Mouse (Mus musculus): ENCODE measurements around the gene Pafah2. TPM values are rescaled to one million over a fixed set of nuclear protein-coding genes. Genes with fewer than 3 reads are reported as not detected.
A peak's percentile ranks its signal among the peaks of the same experiment; 100 is the strongest.

Pafah2 gene
- total RNA-seq (2021), result 1 to 10 TPM; 6.6 to 8.2 TPM

GRCm38 (mm10) chr4:134395977-134396825 lies at the start of gene Pafah2:
Gene Pafah2, plus strand, starts transcription at chr4:134396320.
- DNase-seq, result peak; percentile 93 to 94

DNA sequence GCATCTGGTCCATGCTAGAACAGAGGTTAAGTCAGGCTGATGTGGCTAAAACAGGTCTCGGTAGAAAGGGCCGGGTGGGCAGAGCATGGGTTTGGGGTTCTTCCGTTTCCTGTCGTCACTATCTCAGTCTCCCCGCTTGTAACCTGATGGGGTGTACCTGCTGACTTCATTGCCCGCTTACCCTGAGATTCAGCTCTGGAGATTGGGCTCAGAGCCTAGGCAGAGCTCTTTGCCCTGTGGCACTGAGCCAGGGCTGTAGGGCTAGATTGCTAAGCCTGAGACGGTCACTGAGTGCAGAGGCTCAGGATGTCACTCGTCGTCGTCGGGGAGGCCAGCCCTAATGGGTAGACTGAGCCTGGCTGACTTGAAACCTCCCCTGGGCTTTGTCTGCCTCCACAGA lies 48.0 kb upstream of the Pafah2 start:
- DNase-seq, result no peak

- DNase-seq, result no peak
Measured at GRCm38 (mm10) chr4:134348545-134348944, 47.6 kb upstream of the Pafah2 start.

DNA sequence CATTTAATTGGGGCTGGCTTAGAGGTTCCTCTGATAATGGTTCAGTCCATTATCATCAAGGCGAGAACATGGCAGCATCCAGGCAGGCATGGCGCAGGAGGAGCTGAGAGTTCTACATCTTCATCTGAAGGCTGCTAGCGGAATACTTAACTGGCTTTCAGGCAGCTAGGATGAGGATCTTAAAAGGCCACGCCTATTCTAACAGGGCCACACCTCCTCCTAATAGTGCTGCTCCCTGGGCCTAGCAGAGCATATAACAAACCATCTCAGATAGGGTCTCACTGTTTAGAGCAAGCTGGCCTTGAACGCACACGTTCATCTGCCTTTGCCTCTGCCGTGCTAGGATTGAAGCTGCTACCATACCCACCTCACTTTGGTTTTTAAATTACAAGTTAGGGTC lies 46.3 kb upstream of the Pafah2 start:
- DNase-seq, result no peak

DNA sequence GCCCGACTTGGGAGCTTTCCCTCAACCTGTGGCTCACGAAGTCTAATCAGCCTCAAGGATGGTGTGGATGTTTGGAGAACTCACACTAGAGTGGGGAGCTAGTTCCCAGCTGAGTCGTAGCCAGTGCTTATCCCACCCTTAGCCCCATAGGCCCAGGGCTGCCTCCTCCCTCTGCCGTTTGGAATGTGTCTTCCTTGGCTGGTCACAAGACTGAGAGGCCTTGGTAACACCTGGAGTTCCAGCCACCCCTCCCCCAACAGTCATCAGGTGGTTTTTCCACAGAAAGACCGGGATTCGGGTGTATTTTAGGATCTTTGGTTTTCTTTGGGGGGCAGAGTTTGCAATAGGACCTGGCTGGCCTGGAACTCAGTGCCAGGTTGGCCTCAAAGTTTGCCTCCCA lies 45.5 kb upstream of the Pafah2 start:
- DNase-seq, result no peak

DNA sequence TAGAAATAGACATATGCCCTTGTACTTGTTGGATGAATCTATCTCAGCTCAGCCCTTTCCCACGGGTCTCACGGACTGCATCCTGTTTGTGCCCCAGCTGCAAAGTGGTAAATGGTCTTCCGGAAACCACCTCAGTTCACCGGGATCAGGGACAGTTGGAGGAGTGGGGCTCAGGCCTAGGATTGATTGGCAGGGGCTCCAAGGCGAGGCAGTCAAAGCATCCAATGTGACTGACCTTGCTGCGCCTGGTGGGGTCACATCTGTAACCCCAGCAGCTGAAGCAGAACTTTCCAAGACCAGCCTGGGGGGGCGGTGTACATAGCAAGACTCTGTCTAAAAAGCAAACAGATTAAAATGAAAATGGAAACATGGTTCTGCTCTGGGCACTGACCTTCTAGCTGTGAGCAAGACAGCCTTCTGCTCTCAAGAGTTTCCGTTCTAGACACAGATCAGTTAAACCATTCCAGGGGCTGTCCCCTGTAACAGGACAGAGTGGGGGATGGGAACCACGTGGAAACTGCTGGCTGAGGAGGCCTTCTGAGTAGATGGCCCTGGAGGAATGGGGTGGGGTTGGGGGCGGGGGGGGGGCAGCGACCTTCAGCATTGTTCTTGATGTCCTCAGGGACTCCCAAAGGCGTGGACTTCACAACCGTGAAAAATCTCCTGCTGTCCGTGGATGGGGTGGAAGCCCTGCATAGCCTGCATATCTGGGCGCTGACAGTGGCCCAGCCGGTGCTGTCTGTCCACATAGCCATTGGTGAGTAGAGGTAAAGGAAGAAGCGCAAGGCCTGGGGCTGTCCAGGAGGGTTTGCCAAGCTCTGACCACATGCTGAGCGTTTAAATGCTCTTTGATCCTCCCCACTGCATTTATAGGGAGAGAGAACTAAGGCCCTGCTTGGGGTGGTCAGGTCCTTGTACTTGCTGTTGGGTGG lies 44.5 kb upstream of the Pafah2 start:
- DNase-seq, result no peak

DNA sequence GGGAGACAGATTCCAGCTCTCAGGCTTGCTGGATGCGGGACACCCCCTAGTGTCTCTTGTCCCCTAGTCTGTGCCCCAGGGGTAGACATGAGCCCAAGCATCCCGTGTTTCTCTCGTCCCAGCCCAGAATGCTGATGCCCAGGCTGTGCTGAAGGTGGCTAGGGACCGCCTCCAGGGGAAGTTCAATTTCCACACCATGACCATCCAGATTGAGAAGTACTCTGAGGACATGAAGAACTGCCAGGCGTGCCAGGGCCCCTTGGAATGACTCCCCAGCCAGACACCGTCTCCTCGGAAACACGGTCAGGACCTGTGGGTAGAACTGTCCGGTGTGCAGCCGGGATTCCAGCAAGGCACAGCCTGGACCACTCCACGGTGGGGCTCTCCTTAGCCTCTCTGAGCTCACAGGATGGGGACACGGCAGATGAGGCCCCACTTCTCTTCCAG lies 43.8 kb upstream of the Pafah2 start:
- DNase-seq, result no peak

- DNase-seq, result no peak
Measured at GRCm38 (mm10) chr4:134352929-134353328, 43.2 kb upstream of the Pafah2 start.

DNA sequence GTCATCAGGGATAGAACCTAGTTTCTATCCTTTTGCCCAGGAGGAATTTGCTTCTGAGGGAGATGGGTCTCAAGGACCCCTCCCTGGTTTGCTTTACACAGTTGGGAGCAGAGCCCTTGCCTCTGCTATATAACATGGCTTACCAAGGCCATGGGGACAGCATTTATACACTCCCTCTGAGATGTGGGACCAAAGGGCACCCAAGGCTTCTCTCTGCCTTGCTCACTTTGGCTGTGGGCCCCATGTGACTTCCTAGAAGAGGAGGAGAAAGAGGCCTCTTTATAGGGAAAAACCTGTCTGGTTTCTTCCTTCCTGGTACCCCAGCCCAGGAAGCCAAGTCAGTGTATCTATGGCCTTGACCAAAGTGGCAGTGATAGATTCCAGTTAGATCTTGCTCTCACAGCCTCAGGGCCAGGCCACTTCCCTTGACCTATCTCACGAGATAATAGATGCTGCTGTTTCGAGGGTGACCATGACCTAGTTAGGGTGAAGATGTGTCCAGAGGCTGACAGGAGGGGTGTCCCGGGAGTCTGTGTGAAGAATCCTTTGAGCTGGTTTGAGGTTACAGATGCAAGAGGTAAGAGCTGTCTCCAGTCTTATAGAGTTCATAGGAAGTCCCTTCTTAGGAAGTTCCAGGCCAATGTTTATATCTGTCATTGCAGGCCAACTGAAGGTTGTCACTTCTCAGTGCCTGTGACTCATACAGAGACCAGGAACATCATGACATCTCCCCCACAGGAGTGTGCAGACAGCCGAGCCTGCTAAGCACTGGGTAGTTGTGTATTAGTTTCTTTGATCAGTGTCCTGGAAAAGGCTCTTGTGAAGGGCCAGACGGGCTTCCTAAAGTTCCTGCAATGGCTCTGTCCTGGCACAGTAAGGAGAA lies 42.4 kb upstream of the Pafah2 start:
- DNase-seq, result no peak

- no peak for DNase-seq
Measured at GRCm38 (mm10) chr4:134355841-134356452, 40.2 kb upstream of the Pafah2 start.

DNA sequence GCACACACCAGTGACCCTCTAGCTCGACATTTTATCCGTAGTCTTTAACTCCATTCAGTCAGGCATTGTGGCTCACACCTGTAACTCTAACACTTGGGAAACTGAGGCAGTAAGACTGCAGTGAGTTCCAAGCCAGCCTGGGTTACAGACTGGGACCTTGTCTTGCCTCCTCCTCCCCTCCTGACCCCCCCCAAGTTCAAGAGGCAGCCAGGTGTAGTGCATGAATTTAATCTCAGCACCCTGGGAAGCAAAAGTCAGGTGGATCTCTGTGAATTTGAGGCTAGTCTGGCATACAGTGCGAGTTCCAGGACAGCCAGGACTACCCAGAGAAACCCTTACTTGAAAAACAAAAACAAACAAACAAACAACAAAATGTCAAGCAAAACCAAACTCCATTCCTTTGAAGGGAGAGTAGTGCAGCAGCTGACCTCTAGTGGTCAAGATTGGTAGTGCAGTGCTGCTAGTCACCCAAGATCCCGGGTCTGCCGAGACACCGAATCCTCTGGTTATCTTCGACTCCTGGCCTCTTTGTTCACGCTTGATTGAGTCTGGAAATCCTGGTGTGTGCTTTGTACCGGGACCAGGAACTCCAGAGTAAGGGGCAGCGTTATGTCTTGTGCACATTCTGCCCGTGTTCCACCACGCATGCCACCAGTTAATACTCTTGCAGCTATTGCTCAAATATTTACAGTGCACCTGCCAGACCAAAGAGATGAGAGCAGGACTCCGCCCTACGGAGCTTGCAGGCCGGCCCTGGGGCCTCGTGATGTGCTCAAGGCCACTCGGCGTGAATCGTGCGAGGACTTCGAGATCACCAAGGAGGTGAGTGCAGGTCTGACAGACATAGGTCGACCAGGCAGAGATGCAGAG lies 39.3 kb upstream of the Pafah2 start:
- peak; percentile 59 to 73 for DNase-seq

DNA sequence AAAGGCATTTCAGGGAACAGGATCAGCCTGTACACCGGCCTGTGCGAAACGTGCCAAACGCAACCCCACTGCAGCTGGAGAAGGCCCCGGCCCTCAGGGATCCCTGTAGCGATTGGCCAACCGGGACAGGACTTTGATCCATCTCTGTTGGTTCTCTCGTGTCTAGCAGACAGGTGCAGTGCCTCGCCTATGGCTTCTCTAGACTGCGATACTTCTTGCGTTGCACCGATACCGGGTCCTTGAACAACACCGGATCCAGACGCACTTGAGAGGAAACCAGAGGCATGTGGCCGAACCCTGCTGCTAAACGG lies 38.7 kb upstream of the Pafah2 start:
- DNase-seq, result no peak

DNA sequence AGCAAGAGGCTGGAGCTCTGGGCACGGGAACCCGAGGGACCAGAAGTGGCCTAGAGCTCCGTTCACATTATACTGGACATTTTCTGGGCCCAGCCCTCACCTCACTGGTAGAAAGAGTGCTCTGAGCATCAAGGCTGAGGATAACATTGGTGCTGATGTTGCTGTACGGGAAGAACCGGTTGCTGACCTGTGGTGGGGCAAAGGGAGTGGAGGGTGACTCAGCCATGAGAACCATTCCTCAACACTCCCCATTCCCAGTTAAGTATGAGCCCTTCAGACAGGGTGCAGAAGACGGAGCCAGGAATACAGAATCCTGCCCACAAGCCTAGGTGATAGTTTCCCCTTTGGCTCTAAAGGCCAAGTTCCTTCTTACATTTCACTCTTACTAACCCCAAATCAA lies 36.5 kb upstream of the Pafah2 start:
- DNase-seq, result no peak

GRCm38 (mm10) chr4:134361215-134361614 lies 34.9 kb upstream of the Pafah2 start:
- no peak for DNase-seq

GRCm38 (mm10) chr4:134362124-134362523 lies 34.0 kb upstream of the Pafah2 start:
- no peak for DNase-seq

- no peak for DNase-seq
Measured at GRCm38 (mm10) chr4:134362586-134362985, 33.5 kb upstream of the Pafah2 start.

GRCm38 (mm10) chr4:134365280-134365679 lies 30.8 kb upstream of the Pafah2 start:
- DNase-seq, result no peak

- DNase-seq, result peak; percentile 65 to 67
Measured at GRCm38 (mm10) chr4:134370649-134371221, 25.4 kb upstream of the Pafah2 start.

GRCm38 (mm10) chr4:134371316-134371855 lies 24.7 kb upstream of the Pafah2 start:
- DNase-seq, result peak in 1 of 2 experiments; percentile 41

GRCm38 (mm10) chr4:134372294-134372747 lies 23.8 kb upstream of the Pafah2 start:
- DNase-seq, result peak; percentile 80 to 84
